Mouse (Mus musculus) kidney, postnatal 14 days (tissue): ENCODE data around the gene Dmbx1.

ENCODE experiments used
- DNase-seq: peaks from one replicate; pipeline ENCODE4 v3.0.0; 2022; ENCODE audit warnings: mixed read lengths

Gene Dmbx1

GRCm38 (mm10) chr4:115885846-115886245 is 53.9 kb downstream of the Dmbx1 start:
- no peak for DNase-seq

- peak; percentile 25 for DNase-seq
Observed at GRCm38 (mm10) chr4:115884022-115884421, 55.7 kb downstream of the Dmbx1 start, which contains the start of gene Kncn. TSS of gene Kncn (plus strand) at chr4:115884400.

- DNase-seq: no peak
Observed at GRCm38 (mm10) chr4:115882195-115882594, 57.5 kb downstream of the Dmbx1 start.

- DNase-seq: no peak
Observed at GRCm38 (mm10) chr4:115881183-115881582, 58.5 kb downstream of the Dmbx1 start.

GRCm38 (mm10) chr4:115878828-115879227 is 60.9 kb downstream of the Dmbx1 start:
- DNase-seq: no peak

GRCm38 (mm10) chr4:115878216-115878678 is 61.5 kb downstream of the Dmbx1 start:
- no peak for DNase-seq

- no peak for DNase-seq
Observed at GRCm38 (mm10) chr4:115873231-115873630, 66.5 kb downstream of the Dmbx1 start.

- no peak for DNase-seq
Observed at GRCm38 (mm10) chr4:115869512-115870210, 70.1 kb downstream of the Dmbx1 start.
